Mouse (Mus musculus): ENCODE results near the gene Prok1. TPM values are rescaled to one million over a fixed set of nuclear protein-coding genes. Genes with fewer than 3 reads are reported as not detected.

Prok1 gene
- polyA plus RNA-seq, 1 experiment from 2014 or later: not detected

DNA sequence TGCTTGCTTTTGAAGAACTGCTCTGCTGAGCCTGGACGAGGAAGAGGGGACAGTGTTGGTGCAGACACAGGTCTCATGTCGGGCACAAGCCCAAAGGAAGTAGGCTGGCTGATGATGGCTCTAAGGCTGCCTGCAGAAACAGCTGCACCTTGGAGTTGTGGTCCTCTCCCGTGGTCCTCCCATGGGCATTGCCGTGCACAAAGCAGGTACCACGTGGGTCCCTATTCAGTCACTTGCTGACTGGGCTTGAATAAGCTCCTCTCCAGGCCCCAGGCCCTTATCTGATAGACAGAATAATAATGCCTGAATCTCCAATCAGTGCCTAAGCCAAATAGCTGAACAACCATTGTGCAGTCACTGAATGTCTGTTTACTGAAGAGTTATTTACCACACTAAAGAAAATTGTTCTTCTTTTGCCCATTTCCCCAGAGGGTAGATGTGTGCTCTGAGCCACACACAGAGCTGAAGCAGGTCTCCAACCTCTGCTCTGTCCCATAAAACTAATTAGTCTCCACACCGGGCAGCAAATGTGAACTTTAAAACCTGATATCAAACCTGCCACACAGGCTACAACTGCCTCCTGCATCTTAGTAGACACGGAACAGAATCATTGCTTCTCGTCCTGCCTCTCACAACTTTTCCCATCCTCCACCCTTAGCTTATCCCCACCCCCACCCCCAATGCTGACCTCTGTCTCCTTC lies 23.0 kb downstream of the Prok1 start:
- no peak for ATAC-seq (ENCODE audit: insufficient number of reproducible peaks, insufficient read depth, low FRiP score, low TSS enrichment)
- WGBS: 75% methylated on average over 8 of the region's 8 CpGs
- H3K9ac ChIP-seq: no peak overlapping the region
- H3K4me3 ChIP-seq: no peak overlapping the region
- H3K27ac ChIP-seq: no peak overlapping the region
- no peaks in the 10 kb centered on the region for H3K4me1 ChIP-seq
- no peaks in the 10 kb centered on the region for H3K36me3 ChIP-seq
- H3K27me3 ChIP-seq: no peaks in the 10 kb centered on the region
- no peak overlapping the region for H3K4me2 ChIP-seq (replicated peaks)
- H3K9me3 ChIP-seq: no peaks in the 10 kb centered on the region

- Histone ChIP-seq H3K4me2 (replicated peaks) (no peak overlapping the region), H3K4me1 (no peaks in the 10 kb centered on the region), H3K27me3 (no peaks in the 10 kb centered on the region), H3K4me3 (no peak overlapping the region), H3K9me3 (no peaks in the 10 kb centered on the region), H3K36me3 (no peaks in the 10 kb centered on the region), H3K27ac (no peak overlapping the region), H3K9ac (no peak overlapping the region)
- 86% methylated on average over 5 of the region's 5 CpGs for WGBS
- no peak for ATAC-seq (ENCODE audit: insufficient number of reproducible peaks, insufficient read depth, low FRiP score, low TSS enrichment)
Observed at GRCm38 (mm10) chr3:107214606-107215005, 24.9 kb downstream of the Prok1 start.

- no peak overlapping the region for H3K4me3 ChIP-seq
- H3K4me1 ChIP-seq: no peaks in the 10 kb centered on the region
- ATAC-seq (ENCODE audit: insufficient number of reproducible peaks, insufficient read depth, low FRiP score, low TSS enrichment): no peak
- no peaks in the 10 kb centered on the region for H3K9me3 ChIP-seq
- H3K27me3 ChIP-seq: no peaks in the 10 kb centered on the region
- H3K36me3 ChIP-seq: no peaks in the 10 kb centered on the region
- no peak overlapping the region for H3K27ac ChIP-seq
- 64% methylated on average over 7 of the region's 7 CpGs for WGBS
- H3K4me2 ChIP-seq (replicated peaks): no peak overlapping the region
- H3K9ac ChIP-seq: no peak overlapping the region
Observed at GRCm38 (mm10) chr3:107207625-107208253, 31.8 kb downstream of the Prok1 start.

GRCm38 (mm10) chr3:107206490-107207150 lies 32.9 kb downstream of the Prok1 start:
- Histone ChIP-seq H3K36me3 (no peaks in the 10 kb centered on the region), H3K27me3 (no peaks in the 10 kb centered on the region), H3K9me3 (no peaks in the 10 kb centered on the region), H3K4me3 (no peak overlapping the region), H3K4me2 (replicated peaks) (no peak overlapping the region), H3K4me1 (no peaks in the 10 kb centered on the region), H3K9ac (no peak overlapping the region), H3K27ac (no peak overlapping the region)
- 50% methylated on average over 4 of the region's 4 CpGs for WGBS
- no peak for ATAC-seq (ENCODE audit: insufficient number of reproducible peaks, insufficient read depth, low FRiP score, low TSS enrichment)

GRCm38 (mm10) chr3:107205994-107206393 lies 33.5 kb downstream of the Prok1 start:
- H3K4me3 ChIP-seq: no peak overlapping the region
- H3K27ac ChIP-seq: no peak overlapping the region
- no peak for ATAC-seq (ENCODE audit: insufficient number of reproducible peaks, insufficient read depth, low FRiP score, low TSS enrichment)
- H3K9me3 ChIP-seq: no peaks in the 10 kb centered on the region
- no peaks in the 10 kb centered on the region for H3K4me1 ChIP-seq
- WGBS: 15% methylated on average over 4 of the region's 4 CpGs
- H3K36me3 ChIP-seq: no peaks in the 10 kb centered on the region
- no peak overlapping the region for H3K9ac ChIP-seq
- no peaks in the 10 kb centered on the region for H3K27me3 ChIP-seq
- H3K4me2 ChIP-seq (replicated peaks): no peak overlapping the region

GRCm38 (mm10) chr3:107205170-107205569 lies 34.3 kb downstream of the Prok1 start:
- no peaks in the 10 kb centered on the region for H3K4me1 ChIP-seq
- H3K4me2 ChIP-seq (replicated peaks): no peak overlapping the region
- no peaks in the 10 kb centered on the region for H3K36me3 ChIP-seq
- H3K4me3 ChIP-seq: no peak overlapping the region
- no peak overlapping the region for H3K27ac ChIP-seq
- ATAC-seq (ENCODE audit: insufficient number of reproducible peaks, insufficient read depth, low FRiP score, low TSS enrichment): no peak
- H3K9ac ChIP-seq: no peak overlapping the region
- no peaks in the 10 kb centered on the region for H3K27me3 ChIP-seq
- no peaks in the 10 kb centered on the region for H3K9me3 ChIP-seq

DNA sequence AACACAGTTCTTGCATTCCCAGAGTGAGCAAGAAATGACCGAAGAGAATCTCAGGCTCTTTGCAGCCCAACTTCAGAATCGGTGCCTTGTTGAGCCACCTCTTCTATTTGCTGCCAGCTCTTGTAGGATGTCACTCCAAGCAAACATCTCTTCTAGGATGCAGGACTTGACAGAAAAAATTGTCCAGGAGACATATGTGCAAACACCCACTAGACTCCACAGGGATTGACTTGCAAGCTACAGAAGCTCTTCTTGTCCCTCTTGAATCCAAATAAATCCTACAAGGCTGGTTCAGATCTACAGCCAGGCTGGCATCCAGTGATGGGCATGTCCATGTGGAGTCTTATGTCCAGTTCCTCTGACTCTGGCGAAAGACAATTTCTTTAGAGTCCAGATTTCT lies 35.1 kb downstream of the Prok1 start:
- Histone ChIP-seq H3K4me1 (no peaks in the 10 kb centered on the region), H3K9ac (no peak overlapping the region), H3K36me3 (no peaks in the 10 kb centered on the region), H3K4me3 (no peak overlapping the region), H3K27me3 (no peaks in the 10 kb centered on the region), H3K9me3 (no peaks in the 10 kb centered on the region), H3K27ac (no peak overlapping the region), H3K4me2 (replicated peaks) (no peak overlapping the region)
- ATAC-seq (ENCODE audit: insufficient number of reproducible peaks, insufficient read depth, low FRiP score, low TSS enrichment): no peak
- 86% methylated on average over 3 of the region's 3 CpGs for WGBS

GRCm38 (mm10) chr3:107201310-107202180 lies 38.0 kb downstream of the Prok1 start:
- H3K9me3 ChIP-seq: no peaks in the 10 kb centered on the region
- no peak overlapping the region for H3K4me3 ChIP-seq
- H3K4me1 ChIP-seq: no peaks in the 10 kb centered on the region
- 39% methylated on average over 9 of the region's 9 CpGs for WGBS
- H3K27ac ChIP-seq: no peak overlapping the region
- H3K27me3 ChIP-seq: no peaks in the 10 kb centered on the region
- no peak for ATAC-seq (ENCODE audit: insufficient number of reproducible peaks, insufficient read depth, low FRiP score, low TSS enrichment)
- H3K36me3 ChIP-seq: no peaks in the 10 kb centered on the region
- no peak overlapping the region for H3K9ac ChIP-seq
- no peak overlapping the region for H3K4me2 ChIP-seq (replicated peaks)

DNA sequence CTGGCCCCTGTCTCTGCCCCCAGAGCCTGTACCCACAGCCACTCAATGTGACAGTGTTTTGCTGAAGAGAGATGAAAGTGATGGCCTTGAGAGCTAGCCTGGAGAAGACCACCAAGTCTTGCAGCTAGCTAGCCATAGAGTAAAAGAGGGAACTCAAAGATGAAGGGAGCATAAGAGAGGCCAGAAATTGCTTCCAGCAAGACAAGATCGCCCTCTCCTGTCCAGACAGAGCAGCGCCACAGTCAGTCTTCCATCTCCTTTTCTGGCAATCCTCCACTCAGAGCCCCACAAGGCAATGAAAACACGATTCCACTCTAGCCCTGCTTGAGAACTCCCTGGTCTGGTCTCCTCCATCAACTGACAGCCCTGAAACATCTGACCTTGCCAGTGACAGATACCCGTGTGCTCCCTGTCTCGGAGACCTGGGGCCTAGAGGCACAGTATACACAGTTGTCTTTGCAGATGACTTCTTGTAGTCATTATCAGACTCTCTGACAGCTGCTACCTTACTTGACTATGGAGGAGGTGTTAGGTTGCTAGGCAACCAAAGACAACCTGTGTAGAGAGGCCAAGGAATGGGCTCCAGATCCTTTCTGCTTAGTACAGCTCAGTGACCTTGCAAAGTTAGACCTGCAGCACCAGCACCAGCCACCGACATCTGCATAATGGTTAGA lies 51.1 kb downstream of the Prok1 start:
- 43% methylated on average over 6 of the region's 6 CpGs for WGBS
- ATAC-seq (ENCODE audit: insufficient number of reproducible peaks, insufficient read depth, low FRiP score, low TSS enrichment): no peak
- H3K9ac ChIP-seq: no peak overlapping the region
- H3K4me3 ChIP-seq: no peak overlapping the region
- H3K27me3 ChIP-seq: no peaks in the 10 kb centered on the region
- H3K36me3 ChIP-seq: no peaks in the 10 kb centered on the region
- no peaks in the 10 kb centered on the region for H3K4me1 ChIP-seq
- no peaks in the 10 kb centered on the region for H3K9me3 ChIP-seq
- H3K27ac ChIP-seq: no peak overlapping the region
- no peak overlapping the region for H3K4me2 ChIP-seq (replicated peaks)

DNA sequence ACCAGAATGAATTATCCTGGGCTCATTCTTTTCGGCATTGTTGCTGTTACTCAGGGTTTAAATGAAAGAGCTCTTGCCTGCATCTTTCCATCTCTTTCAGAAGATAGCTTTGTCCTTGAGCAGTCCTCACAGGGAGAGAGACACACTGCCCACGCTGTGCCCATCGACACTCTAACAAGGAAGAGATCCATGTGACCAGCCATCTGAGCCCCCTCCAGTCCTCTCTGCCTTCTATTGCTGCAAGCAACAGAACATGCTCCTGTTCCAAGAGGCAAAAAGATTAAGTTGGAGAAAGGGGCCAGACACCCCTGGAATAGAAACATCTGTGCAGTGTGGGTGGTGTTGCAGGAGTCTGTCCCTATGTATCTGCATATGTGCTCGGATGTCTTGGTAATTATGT lies 52.5 kb downstream of the Prok1 start:
- Histone ChIP-seq H3K4me3 (no peak overlapping the region), H3K27ac (no peak overlapping the region), H3K4me2 (replicated peaks) (no peak overlapping the region), H3K9ac (no peak overlapping the region), H3K9me3 (no peaks in the 10 kb centered on the region), H3K27me3 (no peaks in the 10 kb centered on the region), H3K4me1 (no peaks in the 10 kb centered on the region), H3K36me3 (no peaks in the 10 kb centered on the region)
- no peak for ATAC-seq (ENCODE audit: insufficient number of reproducible peaks, insufficient read depth, low FRiP score, low TSS enrichment)
- WGBS: 76% methylated on average over 4 of the region's 4 CpGs

DNA sequence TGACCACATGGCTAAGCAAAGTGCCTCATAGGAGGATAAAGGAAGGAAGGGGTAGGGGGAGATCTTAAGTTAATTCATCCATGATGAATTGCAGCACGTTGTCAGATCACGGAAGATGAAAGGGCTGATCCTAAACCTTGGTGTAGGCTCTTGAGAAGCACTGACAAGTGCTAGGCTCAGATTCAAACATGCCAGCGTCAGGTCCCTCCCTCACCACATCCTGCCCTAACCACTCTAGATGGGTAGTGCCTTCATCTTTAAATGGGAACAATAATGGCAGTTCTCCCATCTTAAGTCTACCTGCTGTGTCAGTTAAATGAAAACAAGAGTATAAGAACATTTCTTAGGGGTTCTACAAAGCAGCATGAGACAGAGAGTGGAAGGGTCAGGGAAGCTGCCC lies 53.9 kb downstream of the Prok1 start:
- Histone ChIP-seq H3K27me3 (no peaks in the 10 kb centered on the region), H3K4me1 (no peaks in the 10 kb centered on the region), H3K4me2 (replicated peaks) (no peak overlapping the region), H3K9me3 (no peaks in the 10 kb centered on the region), H3K4me3 (no peak overlapping the region), H3K36me3 (no peaks in the 10 kb centered on the region), H3K27ac (no peak overlapping the region), H3K9ac (no peak overlapping the region)
- ATAC-seq (ENCODE audit: insufficient number of reproducible peaks, insufficient read depth, low FRiP score, low TSS enrichment): no peak
- WGBS: 77% methylated on average over 3 of the region's 3 CpGs

Data from embryonic facial prominence, embryonic 12.5 days (tissue).